Mouse (Mus musculus): ENCODE measurements around the gene Bbs2.
"Not testable (repeated sequence)": the region's sequence is repeated elsewhere in the genome, so short reads cannot be mapped to it uniquely, and the experiment has no call there.

Gene Bbs2

DNA sequence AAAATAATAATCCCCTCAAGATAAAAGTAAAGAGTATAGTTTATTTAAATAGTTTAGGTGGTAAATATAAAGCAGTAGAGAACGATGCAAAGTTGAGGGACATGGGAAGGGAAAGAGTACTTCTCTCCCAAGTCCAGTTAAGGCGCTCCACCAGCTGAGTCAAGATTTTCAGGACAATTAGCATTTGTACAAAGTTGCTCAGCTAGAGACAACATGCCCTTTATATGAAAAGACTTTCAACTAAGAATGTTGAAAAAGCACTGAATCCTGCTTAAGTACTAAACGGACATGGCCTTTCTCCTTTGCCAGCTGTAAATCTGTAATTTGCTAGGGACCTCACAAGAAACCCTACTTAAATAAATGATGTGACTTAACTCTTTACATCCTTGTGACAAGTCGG lies 268 bp upstream of the Bbs2 start:
- no peak for DNase-seq (ENCODE audit: low read depth, low spot score)

DNA sequence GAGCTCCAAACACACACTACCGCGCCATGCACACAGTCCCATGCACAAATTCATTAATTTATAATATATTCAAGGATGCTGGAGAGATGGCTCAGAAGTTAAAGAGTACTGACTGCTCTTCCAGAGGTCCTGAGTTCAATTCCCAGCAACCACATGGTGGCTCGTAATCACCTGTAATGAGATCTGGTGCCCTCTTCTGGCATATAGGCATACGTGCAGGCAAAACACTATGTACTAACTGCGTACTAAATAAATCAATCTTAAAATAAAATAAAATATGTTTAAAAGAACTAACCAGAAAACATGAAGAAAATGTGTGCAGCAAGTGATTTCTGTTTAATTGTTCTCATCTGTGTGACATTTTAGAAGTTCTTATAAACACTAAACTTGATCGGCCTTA lies 4.4 kb downstream of the Bbs2 start:
- DNase-seq (ENCODE audit: low read depth, low spot score) = no peak

DNA sequence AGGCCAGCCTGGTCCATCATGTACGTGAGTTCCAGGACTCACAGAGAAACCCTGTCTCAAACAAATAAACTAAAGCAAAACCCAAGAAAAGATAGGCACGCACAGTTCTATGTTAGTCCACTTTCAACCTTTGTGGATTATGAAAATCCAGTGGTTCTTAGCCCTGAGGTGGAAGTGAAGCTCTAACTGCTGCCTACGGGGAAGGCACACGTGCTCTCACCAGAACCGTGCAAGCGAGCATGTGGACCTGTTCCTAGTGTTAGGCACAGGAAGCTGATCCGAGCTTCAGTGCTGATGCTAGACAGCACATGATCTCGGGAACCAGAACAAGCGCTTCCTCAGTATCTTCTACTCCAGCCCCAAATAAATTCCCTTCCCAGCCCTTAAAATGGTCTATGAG lies 5.9 kb downstream of the Bbs2 start:
- no peak for DNase-seq (ENCODE audit: low read depth, low spot score)

DNA sequence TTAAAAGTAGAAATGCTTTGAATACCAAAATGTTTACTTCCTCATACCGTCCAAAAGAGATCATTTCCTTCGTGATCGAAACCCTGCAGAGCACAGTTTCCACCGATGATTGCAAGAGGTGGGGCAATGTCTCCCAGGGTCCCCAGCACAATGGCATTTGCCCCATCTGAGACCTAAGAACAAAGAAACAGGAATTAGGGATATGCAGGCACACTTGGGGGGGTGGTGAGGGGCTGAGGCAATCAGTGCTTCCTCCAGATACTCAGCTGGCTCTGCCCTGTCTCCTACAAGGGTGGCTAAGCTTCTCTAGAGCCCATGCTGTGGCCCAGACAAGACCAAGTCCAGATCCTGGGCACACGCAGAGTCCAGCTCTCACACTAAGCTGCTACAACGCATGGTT lies 9.0 kb downstream of the Bbs2 start:
- DNase-seq (ENCODE audit: low read depth, low spot score) = no peak

DNA sequence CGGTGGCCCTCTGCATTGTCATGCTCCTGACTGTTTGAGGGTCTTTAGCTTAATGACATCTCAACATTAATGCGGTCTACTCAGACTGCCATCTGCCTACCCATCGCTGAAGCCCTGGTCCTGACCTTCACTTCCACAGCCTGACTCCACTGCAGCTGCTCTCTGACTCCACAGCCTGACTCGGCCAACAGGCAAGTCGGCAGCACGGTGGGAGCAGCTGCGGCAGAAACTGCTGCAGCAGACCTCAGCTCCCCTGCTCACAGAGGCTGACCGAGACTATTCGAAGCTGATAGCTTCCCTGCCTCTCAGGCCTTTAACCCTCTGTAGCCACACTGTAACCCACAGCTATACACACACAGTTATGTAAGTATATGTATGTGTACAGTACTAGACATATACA lies 10.8 kb downstream of the Bbs2 start:
- no peak for DNase-seq (ENCODE audit: low read depth, low spot score)

DNA sequence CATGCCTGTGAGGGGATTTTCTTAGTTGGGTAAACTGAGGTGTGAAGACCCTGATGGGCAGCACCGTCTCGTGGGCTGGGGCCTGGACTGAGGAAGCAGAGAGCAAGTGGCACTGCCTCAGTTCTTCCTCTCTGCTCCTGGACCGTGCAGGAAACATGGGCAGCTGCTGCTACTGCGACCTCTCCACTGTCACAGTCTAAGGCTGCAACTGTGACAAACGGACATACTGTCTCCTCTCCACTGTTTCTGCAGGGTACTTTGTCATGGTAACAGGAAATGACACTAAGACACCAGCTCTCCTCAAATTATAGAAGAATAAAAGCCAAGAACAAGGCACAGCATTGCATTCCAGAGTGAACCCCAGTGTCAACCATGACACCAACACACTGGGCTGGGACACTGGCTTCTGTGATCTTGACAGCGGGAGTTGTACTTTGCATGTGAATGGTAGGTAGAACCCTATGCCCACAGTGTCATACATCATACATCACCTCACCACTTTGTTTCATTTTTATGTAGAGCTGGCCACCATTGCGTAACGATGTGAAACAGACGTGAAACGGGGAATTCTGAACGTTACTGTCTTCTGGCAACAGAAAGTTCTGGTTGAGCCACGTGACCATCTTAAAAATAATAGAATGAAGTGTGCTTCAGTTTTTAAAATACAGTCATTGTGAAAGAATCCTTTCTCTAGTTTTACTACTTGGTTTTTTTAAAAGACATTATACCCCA lies 22.1 kb downstream of the Bbs2 start:
- no peak for DNase-seq (ENCODE audit: low read depth, low spot score)

DNA sequence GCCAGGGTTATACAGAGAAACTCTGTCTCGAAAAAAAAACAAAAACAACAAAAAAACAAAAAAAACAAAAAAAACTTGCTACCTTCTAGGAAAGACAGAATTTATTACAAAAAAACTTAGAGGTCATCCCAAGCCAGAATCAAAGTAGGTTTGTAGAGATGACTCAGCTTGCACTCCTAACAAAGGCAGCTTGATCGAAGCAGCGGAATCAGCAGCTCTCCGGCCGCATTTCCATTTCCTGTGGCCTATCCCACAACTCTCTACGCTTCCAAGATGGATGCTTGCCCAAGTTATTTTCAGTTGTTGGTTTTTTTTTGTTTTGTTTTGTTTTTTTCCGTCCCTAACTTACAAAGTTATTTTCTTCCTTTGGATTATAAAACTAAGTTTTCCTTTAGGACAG lies 29.9 kb downstream of the Bbs2 start:
- no peak for DNase-seq (ENCODE audit: low read depth, low spot score)

DNA sequence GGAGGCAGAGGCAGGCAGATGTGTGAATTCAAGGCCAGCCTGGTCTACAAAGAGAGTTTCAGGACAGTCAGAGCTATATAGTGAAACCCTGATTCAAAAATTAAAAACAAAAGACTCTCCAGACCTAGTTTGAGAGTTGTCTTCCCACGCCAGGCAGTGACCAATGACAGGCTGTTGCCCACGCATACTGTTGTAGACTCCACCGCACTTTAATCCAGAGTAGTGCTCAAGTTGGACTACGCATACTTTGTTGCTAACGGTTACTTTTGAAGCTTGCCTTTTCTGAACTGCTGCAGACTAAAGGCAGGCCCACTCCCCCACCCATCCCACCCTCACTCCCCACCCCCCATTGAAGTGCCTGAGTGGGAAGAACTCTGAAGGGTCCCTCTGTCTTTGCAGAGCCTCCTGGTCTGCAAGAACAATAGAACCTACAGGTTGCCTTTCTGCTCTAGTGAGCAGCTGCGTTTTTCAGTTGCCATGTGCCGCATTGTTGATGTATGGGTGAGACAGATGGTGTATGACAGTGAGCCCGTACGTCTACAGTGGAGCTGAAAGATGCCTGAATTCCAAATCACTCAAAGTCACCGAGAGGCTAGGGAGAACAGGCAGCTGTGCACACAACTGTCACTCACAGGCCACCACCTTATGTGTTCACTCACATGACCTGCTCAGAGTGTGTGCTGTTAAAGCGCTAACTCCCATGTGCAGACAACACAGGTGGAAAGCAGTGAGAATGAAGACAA lies 32.4 kb downstream of the Bbs2 start:
- DNase-seq (ENCODE audit: low read depth, low spot score) = peak; percentile 10

DNA sequence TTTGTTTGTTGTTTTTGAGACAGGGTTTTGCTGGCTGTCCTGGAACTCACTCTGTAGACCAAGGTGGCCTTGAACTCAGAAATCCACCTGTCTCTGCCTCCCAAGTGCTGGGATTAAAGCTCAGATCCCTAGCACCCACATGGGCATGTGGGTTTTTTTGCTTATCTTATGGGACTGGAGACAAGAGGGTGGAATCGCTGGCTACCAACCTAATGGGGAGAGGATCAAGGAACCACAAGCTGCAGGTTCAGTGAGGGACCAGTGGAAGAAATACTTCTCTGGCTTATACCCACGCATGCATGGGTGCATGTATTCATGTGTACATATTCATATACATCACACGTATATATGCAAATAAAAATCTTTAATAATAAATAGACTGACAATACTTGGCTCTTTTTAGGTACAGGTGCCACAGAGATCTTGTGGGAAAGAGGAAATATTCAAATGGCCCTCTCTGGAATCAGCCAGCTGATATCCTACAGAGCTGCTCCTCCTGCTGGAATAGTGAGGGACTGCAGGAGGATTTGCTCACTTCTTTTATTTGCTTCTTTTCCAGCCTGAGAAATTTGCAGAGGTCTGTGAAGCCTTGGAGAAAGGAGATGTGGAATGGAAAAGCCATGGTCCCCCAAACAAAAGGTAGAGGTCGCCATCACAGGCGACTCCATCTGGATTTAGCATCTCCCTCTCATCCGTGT lies 41.4 kb downstream of the Bbs2 start:
- no peak for DNase-seq (ENCODE audit: low read depth, low spot score)

DNA sequence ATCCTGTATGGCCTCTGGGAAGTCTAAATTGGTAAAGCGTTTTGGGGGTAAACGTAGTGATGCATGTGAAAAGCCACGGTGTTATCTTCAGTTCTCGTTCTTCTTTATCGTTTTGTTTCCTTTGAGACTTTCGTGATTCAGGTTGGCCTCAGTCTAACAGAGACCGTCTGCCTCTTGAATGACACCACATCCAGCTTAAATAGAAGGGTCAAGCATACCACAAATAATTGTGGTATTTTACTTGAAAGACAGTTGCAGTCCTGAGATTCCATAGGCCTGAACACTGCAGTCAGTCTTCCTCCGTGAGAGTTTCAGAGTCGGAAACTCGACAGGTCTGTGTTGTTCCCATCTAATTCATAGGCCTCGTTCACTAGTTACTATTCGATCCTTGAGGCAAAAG lies 46.0 kb downstream of the Bbs2 start:
- no peak for DNase-seq (ENCODE audit: low read depth, low spot score)

DNA sequence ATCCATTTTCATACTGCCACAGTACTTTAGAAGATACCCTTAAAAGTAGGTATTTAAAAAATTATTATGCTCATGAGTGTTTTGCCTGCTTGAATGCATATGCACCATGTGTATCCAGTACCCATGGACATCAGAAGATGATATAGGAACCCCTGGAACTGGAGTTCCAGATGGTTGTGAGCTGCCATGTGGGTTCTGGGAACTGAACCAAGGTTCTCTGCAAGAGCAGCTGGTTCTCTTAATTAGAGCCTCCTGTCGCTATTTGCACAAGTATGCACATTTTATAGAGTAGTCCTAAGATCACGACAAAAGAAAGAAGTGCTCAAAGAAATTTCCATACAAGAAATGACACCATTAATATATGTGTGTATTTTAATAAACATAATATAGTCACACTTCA lies 50.9 kb downstream of the Bbs2 start:
- DNase-seq (ENCODE audit: low read depth, low spot score) = no peak

DNA sequence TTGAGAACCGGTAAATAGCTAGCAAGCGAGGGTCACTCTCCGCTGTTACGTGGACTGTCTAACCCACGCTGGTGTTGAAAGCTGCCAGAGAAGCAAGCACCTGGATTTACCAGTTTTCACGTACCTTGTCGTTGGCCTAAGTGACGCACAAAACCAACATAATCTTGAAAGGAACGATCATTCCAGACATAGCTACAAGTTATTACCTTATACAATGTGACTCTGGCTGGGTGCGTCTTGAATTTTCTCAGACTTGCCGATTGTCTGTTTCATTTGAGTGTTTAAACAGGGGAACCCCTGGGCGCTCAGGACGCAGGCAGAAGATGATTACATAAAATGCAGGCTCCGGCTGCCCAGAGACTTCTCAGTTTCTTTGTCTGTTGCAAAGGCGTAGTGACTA lies 60.9 kb downstream of the Bbs2 start:
- no peak for DNase-seq (ENCODE audit: low read depth, low spot score)

DNA sequence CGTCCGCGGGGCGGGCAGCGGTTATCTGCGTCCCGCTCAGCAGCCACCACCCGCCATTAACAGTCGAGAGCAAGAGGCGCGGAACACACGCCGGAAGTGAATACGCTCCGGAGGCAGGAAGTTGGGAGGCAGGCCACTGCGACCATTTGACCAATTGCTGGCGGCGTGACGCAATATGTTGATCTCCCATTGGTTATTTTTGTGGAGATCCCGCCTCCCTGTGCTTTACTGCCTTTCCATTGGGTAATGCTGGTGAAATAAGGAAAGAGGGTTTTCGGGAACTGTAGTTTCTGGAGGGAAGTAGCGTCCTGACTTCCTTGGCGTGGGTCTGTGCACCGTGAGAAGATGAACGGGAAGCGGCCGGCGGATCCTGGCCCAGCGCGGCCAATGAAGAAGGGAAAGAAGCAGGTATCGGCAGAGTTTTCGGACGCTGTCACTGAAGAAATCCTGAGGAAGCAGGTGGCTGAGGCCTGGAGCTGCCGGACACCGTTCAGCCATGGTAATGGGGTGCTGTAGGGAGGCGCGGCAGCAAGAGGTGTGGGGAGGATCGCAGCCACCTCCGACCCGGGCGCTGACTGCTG lies 61.7 kb downstream of the Bbs2 start, which contains the start of the genes Nudt21 and Ogfod1:
Gene Nudt21, minus strand, starts transcription at position 88 of the 581 bp plus-strand sequence.
Gene Ogfod1, plus strand, starts transcription at position 255 of the 581 bp plus-strand sequence.
- DNase-seq (ENCODE audit: low read depth, low spot score) = peak; percentile 98

DNA sequence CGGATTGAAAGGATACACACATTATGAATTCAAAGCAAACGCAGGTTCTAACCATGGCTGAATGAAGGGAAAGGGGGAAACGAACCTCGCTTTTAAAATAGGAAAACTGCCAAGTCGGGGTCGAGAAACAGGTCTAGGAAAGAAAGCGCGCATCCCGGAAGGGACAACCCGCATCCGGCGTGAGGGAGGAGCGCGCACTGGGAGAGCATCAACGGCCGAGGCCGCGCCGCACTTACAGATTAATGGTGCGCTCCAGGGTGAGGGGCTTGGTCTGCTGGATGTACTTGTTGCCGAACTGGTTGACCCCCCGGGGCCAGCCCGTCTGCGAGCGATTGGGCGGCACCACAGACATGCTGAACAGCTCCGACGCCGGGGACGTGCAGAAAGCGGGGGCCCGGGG lies 62.2 kb downstream of the Bbs2 start:
- not testable (repeated sequence) for DNase-seq (ENCODE audit: low read depth, low spot score)

DNA sequence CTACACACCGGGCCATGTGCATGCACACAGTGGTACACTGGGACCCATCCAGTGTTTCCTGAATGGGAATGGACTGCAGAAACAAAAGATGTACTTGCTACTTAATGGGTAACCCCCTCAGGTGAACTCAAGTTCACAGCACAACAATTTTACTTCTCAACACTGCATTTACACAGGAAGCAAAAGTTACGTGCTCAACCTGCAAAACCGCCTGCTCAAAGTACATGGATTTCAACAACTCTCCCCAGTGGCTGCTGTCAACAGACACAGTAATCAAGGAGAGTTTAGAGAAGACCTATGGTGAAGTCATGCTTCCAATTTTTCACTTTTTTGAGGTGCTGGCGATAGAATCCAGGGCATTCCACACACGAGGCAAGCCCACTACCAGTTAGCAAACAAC lies 63.5 kb downstream of the Bbs2 start:
- DNase-seq (ENCODE audit: low read depth, low spot score) = no peak

DNA sequence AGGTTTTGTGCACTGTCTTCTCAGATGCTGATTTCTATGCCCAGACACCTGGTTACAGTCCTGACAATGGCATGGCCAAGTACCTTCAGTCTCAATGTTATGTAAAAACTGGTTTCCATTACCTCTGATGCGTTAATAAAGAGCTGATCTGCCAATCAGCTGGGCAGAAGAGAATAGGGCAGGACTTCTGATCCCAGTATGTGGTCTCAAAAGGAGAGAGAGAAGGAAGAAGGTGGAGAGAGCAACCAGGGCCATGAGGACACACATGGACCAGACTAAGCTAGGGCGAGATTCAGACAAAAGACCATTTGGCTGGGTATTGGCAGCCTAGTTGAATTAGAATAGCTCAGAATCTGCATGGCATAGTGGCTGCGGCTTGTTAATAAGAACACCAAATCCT lies 65.1 kb downstream of the Bbs2 start:
- DNase-seq (ENCODE audit: low read depth, low spot score) = no peak

DNA sequence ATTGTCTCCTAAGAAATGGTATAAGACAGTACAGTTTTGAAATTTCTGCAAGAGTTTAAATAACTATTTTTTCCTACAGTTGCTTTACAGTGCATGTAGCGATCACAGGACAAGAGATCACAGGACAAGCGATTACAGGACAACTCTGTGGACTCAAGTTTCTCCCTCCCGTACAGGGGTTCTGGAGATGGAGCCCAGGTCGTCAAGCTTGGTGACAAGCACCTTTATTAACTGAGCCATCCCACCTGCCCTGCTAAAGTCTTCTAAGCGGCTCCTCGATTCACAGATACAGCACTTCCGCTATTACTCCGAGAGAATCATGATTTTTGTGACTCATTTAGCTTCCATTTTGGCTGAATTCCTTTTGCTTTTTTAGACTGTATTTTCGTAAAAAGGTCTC lies 69.0 kb downstream of the Bbs2 start:
- DNase-seq (ENCODE audit: low read depth, low spot score) = no peak

DNA sequence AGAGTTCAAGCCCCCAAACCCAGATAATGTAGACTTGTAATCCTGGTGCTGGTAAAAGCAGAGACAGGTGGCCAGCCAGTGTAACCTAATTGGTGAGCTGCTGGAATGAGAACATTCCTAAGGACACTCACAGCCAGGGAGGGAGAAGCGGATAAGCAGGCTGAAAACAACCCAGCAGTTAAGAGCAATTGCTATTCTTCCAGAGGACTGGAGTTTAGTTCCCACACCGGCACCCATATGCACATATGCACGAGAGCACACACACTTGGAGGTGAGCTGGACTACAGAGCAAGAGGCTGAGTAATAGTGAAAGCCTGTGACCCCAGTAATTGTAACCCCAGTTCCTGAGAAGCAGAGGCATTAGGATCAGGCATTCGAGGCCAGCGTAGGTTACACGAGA lies 74.8 kb downstream of the Bbs2 start:
- no peak for DNase-seq (ENCODE audit: low read depth, low spot score)

Measured in brain, embryonic 18.5 days (tissue).